Mouse (Mus musculus) kidney, adult 18-20 months (tissue): Measurements from ENCODE around the gene Sox9.
A peak's percentile ranks its signal among the peaks of the same experiment; 100 is the strongest.

Source experiments
- DNase-seq: peaks from one replicate; pipeline ENCODE4 v3.0.0; 2021

Sox9 gene

GRCm38 (mm10) chr11:112801189-112801818 lies 19.3 kb downstream of the Sox9 start:
- DNase-seq, result no peak

- no peak for DNase-seq
Observed at GRCm38 (mm10) chr11:112807838-112808506, 25.9 kb downstream of the Sox9 start.

GRCm38 (mm10) chr11:112810447-112811151 lies 28.6 kb downstream of the Sox9 start:
- DNase-seq, result peak; percentile 6

- DNase-seq, result no peak
Observed at GRCm38 (mm10) chr11:112811152-112811871, 29.3 kb downstream of the Sox9 start.

GRCm38 (mm10) chr11:112817829-112818650 lies 36.0 kb downstream of the Sox9 start:
- DNase-seq, result no peak

GRCm38 (mm10) chr11:112818651-112819270 lies 36.7 kb downstream of the Sox9 start:
- no peak for DNase-seq

- no peak for DNase-seq
Observed at GRCm38 (mm10) chr11:112821536-112821935, 39.5 kb downstream of the Sox9 start.

- no peak for DNase-seq
Observed at GRCm38 (mm10) chr11:112824146-112824545, 42.1 kb downstream of the Sox9 start.

- DNase-seq, result no peak
Observed at GRCm38 (mm10) chr11:112826193-112827043, 44.4 kb downstream of the Sox9 start.

GRCm38 (mm10) chr11:112827044-112827347 lies 45.0 kb downstream of the Sox9 start:
- no peak for DNase-seq

GRCm38 (mm10) chr11:112828553-112829287 lies 46.7 kb downstream of the Sox9 start:
- no peak for DNase-seq

GRCm38 (mm10) chr11:112834245-112835005 lies 52.4 kb downstream of the Sox9 start:
- no peak for DNase-seq

GRCm38 (mm10) chr11:112835468-112836092 lies 53.6 kb downstream of the Sox9 start:
- DNase-seq, result no peak
